ENCODE assay signal across 8 mouse cellular contexts in the genomic region with DNA sequence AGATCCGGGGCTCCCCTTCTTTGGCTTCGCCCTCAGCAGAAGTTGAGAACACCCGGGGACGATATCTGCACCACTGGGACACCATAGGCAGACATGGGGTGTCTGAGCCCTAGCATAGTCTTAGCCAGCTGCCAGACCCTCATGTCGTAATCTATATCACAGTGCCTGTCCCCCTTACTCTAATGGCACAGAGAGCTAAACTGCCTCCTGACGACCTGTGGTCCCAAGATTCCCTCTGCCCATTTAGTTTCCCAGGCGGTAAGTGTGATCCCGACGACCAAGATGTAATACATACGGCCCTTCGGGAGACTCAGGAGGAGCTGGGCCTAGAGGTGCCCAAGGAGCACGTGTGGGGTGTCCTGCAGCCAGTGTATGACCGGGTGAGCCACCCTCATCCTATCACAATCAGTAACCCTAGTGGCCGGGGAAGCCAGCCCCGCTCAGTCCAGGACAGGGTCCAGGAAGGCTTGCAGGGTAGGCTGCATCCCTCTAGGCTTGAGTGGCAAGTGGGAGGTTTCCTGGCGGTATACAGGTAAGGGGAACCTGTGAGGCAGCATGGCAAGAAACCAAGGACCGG. TPM values are rescaled to one million over a fixed set of nuclear protein-coding genes. Genes with fewer than 3 reads are reported as not detected.
A peak's percentile ranks its signal among the peaks of the same experiment; 100 is the strongest.
DNase-seq lines count a peak whose midpoint lies in the region; ATAC-seq and TF ChIP-seq lines count a peak whose summit lies in the region.

No protein-coding gene starts in this region.

- H3K36me3 ChIP-seq in kidney, embryonic 16.5 days (ENCODE audit: insufficient read depth, low read length) = peaks cover 3% of the 10 kb centered on the region
- H3K36me3 ChIP-seq in hindbrain, postnatal 0 days (ENCODE audit: insufficient read depth, low read length) = peaks cover 3% of the 10 kb centered on the region; the same call in 1 of the 2 replicates
- no peaks in the 10 kb centered on the region for H3K36me3 ChIP-seq in midbrain, embryonic 15.5 days (replicated peaks)

- H3K4me1 ChIP-seq in kidney, embryonic 16.5 days (ENCODE audit: insufficient read depth, low read length) = peaks cover 33% of the 10 kb centered on the region
- H3K4me1 ChIP-seq in brown adipose tissue, adult 24 weeks (ENCODE audit: control insufficient read depth, insufficient read depth, insufficient read length, low read length) = peaks cover 5% of the 10 kb centered on the region
- H3K4me1 ChIP-seq in hindbrain, postnatal 0 days (ENCODE audit: insufficient read depth, low read length) = peaks cover 12% of the 10 kb centered on the region; the same call in 1 of the 2 replicates
- H3K4me1 ChIP-seq in midbrain, embryonic 15.5 days = peaks cover 20% of the 10 kb centered on the region

- H3K4me2 ChIP-seq in kidney, embryonic 16.5 days (replicated peaks; ENCODE audit: low read depth, low read length) = peak overlapping the region; percentile 82
- peak overlapping the region; percentile 67 for H3K4me2 ChIP-seq in hindbrain, postnatal 0 days (ENCODE audit: low read depth, low read length)
- peak overlapping the region; percentile 69 for H3K4me2 ChIP-seq in midbrain, embryonic 15.5 days

- H3K9ac ChIP-seq in kidney, embryonic 16.5 days (replicated peaks; ENCODE audit: low read length) = peak overlapping the region; percentile 83
- peak overlapping the region; percentile 66 for H3K9ac ChIP-seq in hindbrain, postnatal 0 days (replicated peaks; ENCODE audit: low read length)
- peak overlapping the region; percentile 70 for H3K9ac ChIP-seq in midbrain, embryonic 15.5 days

- TF ChIP-seq CTCF in hindbrain, postnatal 0 days (IDR thresholded peaks at IDR 0.05; ENCODE audit: low read depth) = peak; percentile 11; the same call in 1 of the 2 replicates

- WGBS in kidney, embryonic 16.5 days = 11% methylated on average over 17 of the region's 17 CpGs
- WGBS in hindbrain, postnatal 0 days = 17% methylated on average over 17 of the region's 17 CpGs
- 18% methylated on average over 17 of the region's 17 CpGs for WGBS in midbrain, embryonic 15.5 days

- H3K9me3 ChIP-seq in kidney, embryonic 16.5 days (ENCODE audit: low read length) = no peaks in the 10 kb centered on the region
- no peaks in the 10 kb centered on the region for H3K9me3 ChIP-seq in hindbrain, postnatal 0 days (ENCODE audit: low read length)
- no peaks in the 10 kb centered on the region for H3K9me3 ChIP-seq in midbrain, embryonic 15.5 days

- no peaks in the 10 kb centered on the region for H3K27me3 ChIP-seq in kidney, embryonic 16.5 days (ENCODE audit: insufficient read depth, low read length)
- no peaks in the 10 kb centered on the region for H3K27me3 ChIP-seq in hindbrain, postnatal 0 days (ENCODE audit: insufficient read depth, low read length)
- H3K27me3 ChIP-seq in midbrain, embryonic 15.5 days (replicated peaks) = no peaks in the 10 kb centered on the region

- peak overlapping the region; percentile 64 for H3K4me3 ChIP-seq in kidney, embryonic 16.5 days (ENCODE audit: low read length)
- peak overlapping the region; percentile 74 for H3K4me3 ChIP-seq in brown adipose tissue, adult 24 weeks (ENCODE audit: insufficient read depth, low read depth, low read length)
- H3K4me3 ChIP-seq in hindbrain, postnatal 0 days (ENCODE audit: low read length) = peak overlapping the region; percentile 52
- peak overlapping the region; percentile 53 for H3K4me3 ChIP-seq in midbrain, embryonic 15.5 days

- peak overlapping the region; percentile 99 for H3K27ac ChIP-seq in kidney, embryonic 16.5 days (ENCODE audit: low read length)
- H3K27ac ChIP-seq in brown adipose tissue, adult 24 weeks (replicated peaks; ENCODE audit: low read depth, low read length) = peak overlapping the region; percentile 61; the same call in 1 of the 2 replicates
- H3K27ac ChIP-seq in hindbrain, postnatal 0 days = peak overlapping the region; percentile 85
- peak overlapping the region; percentile 95 for H3K27ac ChIP-seq in midbrain, embryonic 15.5 days

- DNase-seq in kidney, adult 9 months = no peak
- no peak for DNase-seq in hindbrain, postnatal 0 days (ENCODE audit: low spot score)
- no peak for DNase-seq in spleen, postnatal 36 days (ENCODE audit: low spot score in 2 of 2)
- DNase-seq in layer of hippocampus, adult 8-10 months (ENCODE audit: low spot score in 2 of 2) = no peak
- no peak for DNase-seq in lung, postnatal 36 days

- 0 out of 2 replicates have a peak, but pooled peaks have one; percentile 20 for ATAC-seq in kidney, embryonic 16.5 days (ENCODE audit: low FRiP score, low TSS enrichment)
- no peak; the same call in 1 of the 2 replicates for ATAC-seq in hindbrain, postnatal 0 days
- peak; percentile 40 for ATAC-seq in midbrain, embryonic 15.5 days (replicated peaks)

RNA-seq across cellular contexts. Expression of gene Gm49405, which starts 0.6 kb away (rescaled TPM):
- polyA plus RNA-seq in kidney, embryonic 16.5 days (2015; fragmentation: Nextera tagmentation; extraction: Ambion mirVana) = 3.9 and 5.2 TPM in 2 replicates
- not detected in 2 replicates for polyA plus RNA-seq in brown adipose tissue, adult 24 weeks (2012; ENCODE audit: insufficient read depth, insufficient read length, missing spikeins)
- total RNA-seq in hindbrain, postnatal 0 days (2014; rRNA removed) = 2.5 and 3.5 TPM in 2 replicates
- 2.1 and 2.2 TPM in 2 replicates for polyA plus RNA-seq in hindbrain, postnatal 0 days (2015; fragmentation: Nextera tagmentation; extraction: Ambion mirVana)
- polyA plus RNA-seq in midbrain, embryonic 15.5 days (2015; fragmentation: Nextera tagmentation; extraction: Ambion mirVana) = 6.5 and 8.3 TPM in 2 replicates
- total RNA-seq in layer of hippocampus, adult 8-10 months (2022) = 1 to 10 TPM in 3 of 4 experiments, under 1 TPM in 1; 0.86 to 2.4 (median 1.7) TPM

RNA-seq across cellular contexts. Expression of gene Nudt8, which starts 0.7 kb away (rescaled TPM):
- 36.2 and 39.8 TPM in 2 replicates for polyA plus RNA-seq in kidney, embryonic 16.5 days (2015; fragmentation: Nextera tagmentation; extraction: Ambion mirVana)
- polyA plus RNA-seq in brown adipose tissue, adult 24 weeks (2012; ENCODE audit: insufficient read depth, insufficient read length, missing spikeins) = 24.5 and 49.5 TPM in 2 replicates
- total RNA-seq in hindbrain, postnatal 0 days (2014; rRNA removed) = 23.5 and 29.1 TPM in 2 replicates
- 25.9 and 26.0 TPM in 2 replicates for polyA plus RNA-seq in hindbrain, postnatal 0 days (2015; fragmentation: Nextera tagmentation; extraction: Ambion mirVana)
- polyA plus RNA-seq in midbrain, embryonic 15.5 days (2015; fragmentation: Nextera tagmentation; extraction: Ambion mirVana) = 30.6 and 33.4 TPM in 2 replicates
- total RNA-seq in layer of hippocampus, adult 8-10 months (2022) = 1 to 10 TPM; 7.7 to 9.4 (median 8.7) TPM

RNA-seq across cellular contexts. Expression of gene Doc2g, which starts 2.1 kb away (rescaled TPM):
- 5.3 and 6.1 TPM in 2 replicates for polyA plus RNA-seq in kidney, embryonic 16.5 days (2015; fragmentation: Nextera tagmentation; extraction: Ambion mirVana)
- polyA plus RNA-seq in brown adipose tissue, adult 24 weeks (2012; ENCODE audit: insufficient read depth, insufficient read length, missing spikeins) = 1.1 and 1.8 TPM in 2 replicates
- 3.7 and 3.9 TPM in 2 replicates for total RNA-seq in hindbrain, postnatal 0 days (2014; rRNA removed)
- 3.5 and 3.7 TPM in 2 replicates for polyA plus RNA-seq in hindbrain, postnatal 0 days (2015; fragmentation: Nextera tagmentation; extraction: Ambion mirVana)
- 8.4 and 12.1 TPM in 2 replicates for polyA plus RNA-seq in midbrain, embryonic 15.5 days (2015; fragmentation: Nextera tagmentation; extraction: Ambion mirVana)
- 1 to 10 TPM; 1.6 to 3.5 (median 3.0) TPM for total RNA-seq in layer of hippocampus, adult 8-10 months (2022)

RNA-seq across cellular contexts. Expression of gene Tbx10, which starts 8.5 kb away (rescaled TPM):
- polyA plus RNA-seq in kidney, embryonic 16.5 days (2015; fragmentation: Nextera tagmentation; extraction: Ambion mirVana) = 1.5 TPM in 2 replicates
- not detected in 2 replicates for polyA plus RNA-seq in brown adipose tissue, adult 24 weeks (2012; ENCODE audit: insufficient read depth, insufficient read length, missing spikeins)
- not detected in 2 replicates for total RNA-seq in hindbrain, postnatal 0 days (2014; rRNA removed)
- 0.36 and 0.39 TPM in 2 replicates for polyA plus RNA-seq in hindbrain, postnatal 0 days (2015; fragmentation: Nextera tagmentation; extraction: Ambion mirVana)
- polyA plus RNA-seq in midbrain, embryonic 15.5 days (2015; fragmentation: Nextera tagmentation; extraction: Ambion mirVana) = not detected in 2 replicates
- not detected for total RNA-seq in layer of hippocampus, adult 8-10 months (2022)

RNA-seq across cellular contexts. Expression of gene Ndufv1, which starts 11.6 kb away (rescaled TPM):
- 261 and 285 TPM in 2 replicates for polyA plus RNA-seq in kidney, embryonic 16.5 days (2015; fragmentation: Nextera tagmentation; extraction: Ambion mirVana)
- 1,127 and 1,213 TPM in 2 replicates for polyA plus RNA-seq in brown adipose tissue, adult 24 weeks (2012; ENCODE audit: insufficient read depth, insufficient read length, missing spikeins)
- 160 and 203 TPM in 2 replicates for total RNA-seq in hindbrain, postnatal 0 days (2014; rRNA removed)
- 285 and 291 TPM in 2 replicates for polyA plus RNA-seq in hindbrain, postnatal 0 days (2015; fragmentation: Nextera tagmentation; extraction: Ambion mirVana)
- 229 and 239 TPM in 2 replicates for polyA plus RNA-seq in midbrain, embryonic 15.5 days (2015; fragmentation: Nextera tagmentation; extraction: Ambion mirVana)
- 100 to 1,000 TPM; 246 to 277 (median 263) TPM for total RNA-seq in layer of hippocampus, adult 8-10 months (2022)
